Mouse (Mus musculus): ENCODE results near the gene Coq10a.
"Not testable (repeated sequence)": the region's sequence is repeated elsewhere in the genome, so short reads cannot be mapped to it uniquely, and the experiment has no call there.

Gene Coq10a

DNA sequence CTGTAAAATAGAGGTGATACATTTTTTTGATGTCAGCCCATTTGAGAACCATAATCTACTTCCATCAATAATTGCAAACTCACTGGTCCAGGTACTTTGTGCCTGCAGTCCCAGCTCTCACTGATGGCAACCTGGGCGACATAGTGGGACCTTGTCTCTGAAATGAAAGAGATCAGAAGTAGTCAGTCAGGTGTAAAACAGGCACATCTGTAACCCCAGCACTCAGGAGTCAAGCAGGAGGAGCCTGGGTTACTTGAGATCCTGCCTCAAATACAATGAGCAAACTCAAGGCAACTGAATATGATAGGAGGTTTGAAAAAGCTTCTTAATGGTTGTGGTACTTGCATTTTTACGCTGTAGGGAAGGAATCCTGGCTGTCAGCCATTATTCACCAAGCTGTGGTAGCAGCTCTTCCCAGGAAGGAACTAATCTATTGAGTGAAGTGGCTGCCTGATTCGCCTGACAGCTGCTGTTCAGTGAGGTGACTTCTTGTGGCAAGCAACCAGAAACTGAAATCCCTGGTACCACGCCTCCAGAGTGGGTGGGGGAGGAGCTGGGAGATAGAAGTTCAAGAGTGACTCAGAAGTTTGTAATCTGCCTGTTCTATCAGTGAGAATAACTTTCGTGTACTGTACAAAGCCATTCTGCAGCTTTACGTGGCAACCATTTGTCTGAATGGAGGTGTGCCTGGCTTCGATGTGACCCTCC, 24.1 kb downstream of the Coq10a start:
- peak; percentile 89 for DNase-seq (ENCODE audit: low read depth, low spot score)

DNA sequence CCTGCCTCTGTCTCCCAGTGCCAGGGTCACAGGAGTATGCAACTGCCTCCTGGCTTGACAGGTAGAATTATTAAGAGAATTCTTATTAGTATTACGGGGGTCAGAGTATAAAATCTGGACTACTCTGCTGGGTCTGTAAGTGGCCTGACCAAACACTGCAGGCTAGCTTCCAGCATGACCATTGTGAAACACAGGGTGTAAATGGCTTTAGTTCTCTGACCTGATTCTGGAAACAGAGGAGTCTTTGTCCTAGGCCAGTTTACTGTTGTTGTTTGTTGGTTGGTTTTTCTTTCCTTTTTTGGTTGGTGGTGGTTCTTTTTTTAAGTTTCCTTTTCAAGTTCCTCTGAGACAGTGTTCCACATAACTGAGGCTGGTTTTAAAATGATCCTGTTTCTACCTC, 25.4 kb downstream of the Coq10a start:
- no peak for DNase-seq (ENCODE audit: low read depth, low spot score)

DNA sequence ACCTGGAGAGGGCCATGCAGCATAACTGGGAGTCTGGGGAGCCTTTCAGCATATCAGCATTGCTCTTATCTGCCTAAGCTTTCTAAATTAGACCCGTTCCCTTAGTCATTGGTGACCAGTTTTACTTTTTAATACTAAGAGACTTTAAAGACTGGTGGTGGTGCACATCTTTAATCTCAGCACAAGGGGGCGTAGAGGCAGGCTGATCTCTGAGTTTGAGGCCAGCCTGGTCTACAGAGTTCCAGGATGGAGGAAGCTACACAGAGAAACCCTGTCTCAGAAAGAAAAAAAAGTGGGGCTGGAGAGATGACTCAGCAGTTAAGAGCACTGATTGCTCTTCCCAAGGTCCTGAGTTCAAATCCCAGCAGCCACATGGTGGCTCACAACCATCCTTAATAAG, 28.5 kb downstream of the Coq10a start:
- DNase-seq (ENCODE audit: low read depth, low spot score), result peak; percentile 42

- no peak for DNase-seq (ENCODE audit: low read depth, low spot score)
These were observed 29.8 kb downstream of the Coq10a start for GRCm38 (mm10) chr10:128338948-128339347.

DNA sequence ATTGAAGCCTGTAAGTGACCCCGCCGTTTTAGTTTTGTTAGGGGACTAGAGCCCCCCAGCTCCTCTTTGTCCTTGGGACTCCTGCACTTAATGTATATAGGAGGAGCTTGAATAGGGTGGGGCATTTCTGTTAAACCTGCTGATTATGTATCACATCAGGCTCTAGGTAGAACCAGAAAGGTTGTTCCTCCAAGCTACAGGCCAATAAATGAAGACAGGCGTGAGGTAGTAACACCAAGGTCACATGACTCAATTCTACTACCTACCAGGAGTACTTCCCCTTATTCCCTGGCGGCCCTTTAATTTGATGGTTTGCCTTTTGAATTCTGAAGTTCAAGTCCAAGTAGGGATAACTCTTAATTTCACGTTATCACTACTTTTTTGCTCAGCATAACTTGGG, 30.4 kb downstream of the Coq10a start:
- no peak for DNase-seq (ENCODE audit: low read depth, low spot score)

GRCm38 (mm10) chr10:128337306-128338181, 31.3 kb downstream of the Coq10a start, which contains the start of gene Cs:
Cs (plus strand) TSS chr10:128337734.
- peak; percentile 98 for DNase-seq (ENCODE audit: low read depth, low spot score)

- DNase-seq (ENCODE audit: low read depth, low spot score), result no peak
These were observed 32.2 kb downstream of the Coq10a start for GRCm38 (mm10) chr10:128336597-128336996.

DNA sequence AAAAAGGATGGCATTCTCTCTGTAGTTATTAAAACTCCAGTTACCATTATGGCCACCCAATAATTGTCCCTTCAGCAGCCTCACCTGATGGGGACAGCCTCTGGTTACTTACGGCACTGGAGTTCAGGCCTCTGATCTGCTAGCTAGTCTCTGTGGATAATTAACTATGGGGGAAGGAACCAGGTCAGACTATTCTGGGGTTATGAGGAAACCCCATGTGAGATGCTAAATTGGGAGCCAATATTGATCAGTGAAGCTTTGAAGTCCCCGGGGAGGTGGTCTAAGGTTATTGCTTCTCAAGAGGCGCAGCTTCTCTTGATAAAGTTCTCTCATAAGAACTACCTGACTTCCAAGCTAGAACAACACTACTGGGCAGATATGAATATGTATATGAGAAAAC, 32.6 kb downstream of the Coq10a start:
- no peak for DNase-seq (ENCODE audit: low read depth, low spot score)

DNA sequence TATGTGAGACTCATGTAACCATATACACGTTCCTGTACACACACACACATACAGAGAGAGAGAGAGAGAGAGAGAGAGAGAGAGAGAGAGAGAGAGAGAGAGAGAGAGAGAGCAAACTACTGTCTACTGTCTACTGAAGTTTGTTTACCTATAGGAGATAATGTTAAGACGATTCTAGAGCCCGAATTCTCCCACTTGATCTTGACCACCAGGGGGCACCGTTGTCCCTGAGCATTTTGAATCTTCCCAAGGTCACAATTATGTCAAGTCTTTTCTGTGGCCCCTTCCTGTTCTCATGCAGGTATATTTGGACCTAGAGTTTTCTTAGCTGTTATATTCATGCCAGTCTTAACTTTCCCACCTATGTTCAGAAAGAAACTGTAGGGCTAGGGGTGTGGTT, 33.2 kb downstream of the Coq10a start:
- DNase-seq (ENCODE audit: low read depth, low spot score), result peak; percentile 92

- DNase-seq (ENCODE audit: low read depth, low spot score), result not testable (repeated sequence)
These were observed 36.2 kb downstream of the Coq10a start for GRCm38 (mm10) chr10:128332358-128333249.

- DNase-seq (ENCODE audit: low read depth, low spot score), result peak; percentile 46
These were observed 41.2 kb downstream of the Coq10a start for GRCm38 (mm10) chr10:128327610-128328009.

- DNase-seq (ENCODE audit: low read depth, low spot score), result no peak
These were observed 42.0 kb downstream of the Coq10a start for GRCm38 (mm10) chr10:128326825-128327224.

DNA sequence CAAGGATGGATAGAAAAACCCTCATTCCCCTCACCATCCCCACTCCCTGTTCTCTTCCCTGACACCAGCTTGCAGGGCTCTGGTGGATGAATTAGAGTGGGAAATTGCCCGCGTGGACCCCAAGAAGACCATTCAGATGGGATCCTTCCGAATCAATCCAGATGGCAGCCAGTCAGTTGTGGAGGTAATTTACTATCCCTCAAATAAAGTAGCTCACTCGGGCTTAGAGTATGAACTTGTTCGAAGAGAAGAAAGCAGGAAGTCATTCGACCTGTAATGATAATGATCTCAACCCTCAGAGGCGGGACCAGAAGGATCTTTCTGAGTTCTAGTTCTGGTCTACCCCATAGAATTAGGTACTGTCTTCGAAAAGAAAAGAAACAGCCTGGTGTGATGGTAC, 45.3 kb downstream of the Coq10a start:
- peak; percentile 65 for DNase-seq (ENCODE audit: low read depth, low spot score)

GRCm38 (mm10) chr10:128322141-128323108, 46.4 kb downstream of the Coq10a start, which contains the start of gene Cnpy2:
Cnpy2 (plus strand) TSS chr10:128322459.
- DNase-seq (ENCODE audit: low read depth, low spot score), result peak; percentile 82

- no peak for DNase-seq (ENCODE audit: low read depth, low spot score)
These were observed 47.2 kb downstream of the Coq10a start for GRCm38 (mm10) chr10:128321641-128322040.

GRCm38 (mm10) chr10:128315578-128315977, 53.2 kb downstream of the Coq10a start:
- DNase-seq (ENCODE audit: low read depth, low spot score), result no peak
